Mouse (Mus musculus) liver, adult 2 months (tissue): ENCODE results near the gene Ubl7. TPM values are rescaled to one million over a fixed set of nuclear protein-coding genes. Genes with fewer than 3 reads are reported as not detected.

Experiments used
- DNase-seq: peaks from one replicate; pipeline ENCODE4 v3.0.0-alpha.2; 2011; ENCODE audit warnings: low read depth, low spot score; ENCODE audit errors: extremely low read depth
- H3K27ac ChIP-seq: fragments of 200-500 bp; replicated peaks from 2 replicates; pipeline ENCODE4 v1.5.1; 2012; ENCODE audit warnings: low read depth, mild to moderate bottlenecking, control low read depth, inconsistent platforms, low read length; ENCODE audit not compliant: insufficient read depth
- H3K27me3 ChIP-seq: fragments of 200-500 bp; 2 replicates; pipeline ENCODE4 v1.6.1; 2012; ENCODE audit warnings: mild to moderate bottlenecking, moderate library complexity, low read length, inconsistent platforms; ENCODE audit not compliant: control insufficient read depth, insufficient read depth
- H3K36me3 ChIP-seq: fragments of 200-500 bp; 2 replicates; pipeline ENCODE4 v1.6.1; 2012; ENCODE audit warnings: low read length, inconsistent platforms; ENCODE audit not compliant: control insufficient read depth, insufficient read depth
- H3K4me1 ChIP-seq: fragments of 200-500 bp; 2 replicates; pipeline ENCODE4 v1.6.1; 2011; ENCODE audit warnings: low read length; ENCODE audit not compliant: control insufficient read depth, insufficient read depth
- H3K4me3 ChIP-seq: fragments of 200-500 bp; 2 replicates; pipeline ENCODE4 v1.5.1; 2011; ENCODE audit warnings: low read depth, mild to moderate bottlenecking, control low read depth, low read length, moderate library complexity; ENCODE audit not compliant: insufficient read depth
- H3K79me2 ChIP-seq: fragments of 200-500 bp; 2 replicates; pipeline ENCODE4 v1.6.1; 2012; ENCODE audit warnings: inconsistent platforms, mild to moderate bottlenecking, low read length, moderate library complexity; ENCODE audit not compliant: control insufficient read depth, insufficient read depth
- H3K9ac ChIP-seq: fragments of 200-500 bp; 2 replicates; pipeline ENCODE4 v1.6.1; 2012; ENCODE audit warnings: low read depth, mild to moderate bottlenecking, control low read depth, inconsistent platforms, low read length
- CTCF ChIP-seq: fragments of 200-500 bp; IDR thresholded peaks from 2 replicates; pipeline ENCODE4 v1.5.1; 2011; ENCODE audit warnings: low read depth, low read length, control low read depth
- POLR2A ChIP-seq: fragments of 200-500 bp; IDR thresholded peaks from 2 replicates; pipeline ENCODE4 v1.6.1; 2011; ENCODE audit warnings: low read length, control low read depth; ENCODE audit not compliant: insufficient read depth; ENCODE audit errors: extremely low read depth
- WGBS: fragments of 180-500 bp; shearing (Covaris S2); methylation state at CpG from one replicate; pipeline ENCODE4 v1.1.7; 2018; 5-methylcytosine and 5-hydroxymethylcytosine counted together
- polyA plus RNA-seq: library from polyadenylated mRNA; depleted of rRNA; stranded (reverse); fragments of >200 nt; gene quantifications from 2 replicates; pipeline ENCODE4 v1.2.3, GENCODE M21; 2012
- total RNA-seq: library from RNA; depleted of rRNA; stranded (reverse); fragments of >200 nt; gene quantifications from 2 replicates; pipeline ENCODE4 v1.2.3, GENCODE M21; 2014

The Ubl7 gene
- total and polyA plus RNA-seq, 2 experiments = 9.8 to 90.8 TPM

- Histone ChIP-seq H3K27me3 (no peaks in the 10 kb centered on the region; the same call in 1 of the 2 replicates), H3K4me1 (no peaks in the 10 kb centered on the region), H3K36me3 (no peaks in the 10 kb centered on the region), H3K4me3 (no peak overlapping the region), H3K79me2 (no peaks in the 10 kb centered on the region), H3K9ac (no peak overlapping the region), H3K27ac (no peak overlapping the region)
- DNase-seq = no peak
- TF ChIP-seq CTCF = no peak
- TF ChIP-seq POLR2A = no peak
- WGBS = 44% methylated on average over 7 of the region's 7 CpGs
Observed at GRCm38 (mm10) chr9:57947381-57948030, 36.7 kb downstream of the Ubl7 start.

DNA sequence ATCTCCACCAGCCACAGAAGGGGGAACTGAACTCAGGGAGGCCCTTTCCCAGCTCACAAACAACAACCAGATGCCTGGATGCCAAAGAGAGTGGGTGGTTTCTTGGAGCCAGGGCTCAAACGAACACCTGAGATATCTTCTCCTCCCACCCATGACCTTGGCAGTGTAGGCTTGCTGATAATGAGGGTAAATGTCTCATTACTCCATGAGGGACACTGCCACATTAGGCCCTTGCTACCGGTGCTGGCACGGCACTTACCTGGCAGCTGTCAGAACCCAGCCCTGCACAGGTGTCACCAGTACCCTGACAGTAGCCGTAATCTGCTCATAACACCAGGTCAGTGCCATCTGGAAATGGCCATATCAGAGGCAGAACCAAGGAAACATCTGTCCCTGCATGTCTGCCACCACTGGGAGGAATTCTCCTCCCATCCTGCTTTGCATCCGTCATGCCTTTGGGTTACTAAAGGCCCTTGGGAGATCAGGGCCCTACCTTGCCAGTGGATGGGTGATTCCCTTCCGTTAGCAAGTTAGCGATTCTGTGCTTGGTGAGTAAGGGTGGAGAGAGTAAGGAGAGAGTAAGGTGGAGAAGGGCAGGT, 37.7 kb downstream of the Ubl7 start:
- H3K36me3 ChIP-seq = no peaks in the 10 kb centered on the region
- H3K4me1 ChIP-seq = no peaks in the 10 kb centered on the region
- no peak overlapping the region for H3K9ac ChIP-seq
- no peak overlapping the region for H3K4me3 ChIP-seq
- WGBS = 77% methylated on average over 7 of the region's 7 CpGs
- no peak overlapping the region for H3K27ac ChIP-seq
- no peaks in the 10 kb centered on the region for H3K79me2 ChIP-seq
- no peaks in the 10 kb centered on the region; the same call in 1 of the 2 replicates for H3K27me3 ChIP-seq
- no peak for TF ChIP-seq POLR2A
- no peak for TF ChIP-seq CTCF
- no peak for DNase-seq

DNA sequence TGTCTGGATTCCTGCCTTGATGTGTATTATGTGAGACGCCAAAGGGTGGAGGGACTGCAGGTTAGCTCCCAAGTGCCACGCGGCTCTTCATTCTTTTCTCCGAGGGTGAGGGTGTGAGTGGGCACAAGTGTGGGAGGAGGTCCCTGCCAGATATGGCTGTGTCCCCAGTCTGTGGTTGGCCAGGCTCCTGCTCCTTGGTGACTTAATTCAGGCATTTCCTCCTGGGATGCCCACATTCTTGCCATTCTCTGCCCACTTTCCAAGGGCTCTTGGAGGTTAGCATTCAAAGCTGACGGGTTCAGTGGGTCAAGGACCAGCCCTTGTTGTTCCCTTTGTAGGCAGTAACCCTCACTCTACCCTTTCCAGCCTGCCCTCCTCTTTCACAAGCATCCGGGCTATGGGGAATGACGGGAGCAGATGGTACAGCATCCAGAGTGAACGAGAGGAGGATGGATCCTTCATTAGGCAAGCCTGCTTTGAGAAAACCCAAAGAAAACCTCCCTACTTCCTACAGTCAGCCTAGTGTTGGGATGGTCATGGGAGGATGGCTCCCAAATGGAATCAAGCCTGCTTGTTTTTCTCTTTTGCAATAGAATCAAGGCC, 38.4 kb downstream of the Ubl7 start:
- no peak for DNase-seq
- Histone ChIP-seq H3K9ac (no peak overlapping the region), H3K4me1 (no peaks in the 10 kb centered on the region), H3K4me3 (no peak overlapping the region), H3K27me3 (no peaks in the 10 kb centered on the region; the same call in 1 of the 2 replicates), H3K79me2 (no peaks in the 10 kb centered on the region), H3K27ac (no peak overlapping the region), H3K36me3 (no peaks in the 10 kb centered on the region)
- 92% methylated on average over 8 of the region's 8 CpGs for WGBS
- TF ChIP-seq CTCF = no peak
- no peak for TF ChIP-seq POLR2A

DNA sequence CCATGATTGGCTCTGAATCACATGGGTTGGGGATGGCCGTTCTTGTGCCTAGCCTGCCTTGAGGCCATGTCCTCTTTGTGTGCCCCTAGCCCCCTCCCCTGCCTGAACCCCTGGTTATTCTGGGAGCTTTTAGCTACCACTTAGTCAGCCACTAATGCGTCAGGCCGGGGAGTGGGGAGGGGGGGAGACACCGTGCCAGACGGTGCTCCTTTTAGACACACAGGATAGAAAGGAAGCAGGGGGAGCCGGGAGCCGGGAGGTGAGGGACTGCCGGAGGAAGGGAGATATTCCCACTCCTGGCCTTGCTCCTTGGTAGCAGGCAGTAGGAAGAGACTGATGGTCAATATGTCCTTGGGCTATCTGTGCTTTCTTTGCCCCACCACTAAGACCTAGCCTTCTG, 39.1 kb downstream of the Ubl7 start:
- H3K4me3 ChIP-seq = no peak overlapping the region
- DNase-seq = no peak
- TF ChIP-seq POLR2A (no peak), CTCF (no peak)
- no peak overlapping the region for H3K9ac ChIP-seq
- no peaks in the 10 kb centered on the region; the same call in 1 of the 2 replicates for H3K27me3 ChIP-seq
- H3K79me2 ChIP-seq = no peaks in the 10 kb centered on the region
- H3K4me1 ChIP-seq = no peaks in the 10 kb centered on the region
- H3K36me3 ChIP-seq = no peaks in the 10 kb centered on the region
- H3K27ac ChIP-seq = no peak overlapping the region
- WGBS = 61% methylated on average over 8 of the region's 8 CpGs

GRCm38 (mm10) chr9:57950519-57950918, 39.7 kb downstream of the Ubl7 start:
- no peak overlapping the region for H3K9ac ChIP-seq

GRCm38 (mm10) chr9:57951993-57952392, 41.2 kb downstream of the Ubl7 start:
- no peak for TF ChIP-seq CTCF
- TF ChIP-seq POLR2A = no peak
- Histone ChIP-seq H3K79me2 (no peaks in the 10 kb centered on the region), H3K27ac (no peak overlapping the region), H3K36me3 (no peaks in the 10 kb centered on the region), H3K9ac (no peak overlapping the region), H3K27me3 (no peaks in the 10 kb centered on the region; the same call in 1 of the 2 replicates), H3K4me1 (no peaks in the 10 kb centered on the region), H3K4me3 (no peak overlapping the region)
- DNase-seq = no peak
- 80% methylated on average over 6 of the region's 6 CpGs for WGBS

More at GRCm38 (mm10) chr9:57950519-57950918, 39.7 kb downstream of the Ubl7 start:
- H3K4me1 ChIP-seq = no peaks in the 10 kb centered on the region
- 65% methylated on average over 9 of the region's 9 CpGs for WGBS
- H3K79me2 ChIP-seq = no peaks in the 10 kb centered on the region
- H3K27me3 ChIP-seq = no peaks in the 10 kb centered on the region; the same call in 1 of the 2 replicates
- no peak overlapping the region for H3K27ac ChIP-seq
- no peak for TF ChIP-seq POLR2A
- TF ChIP-seq CTCF = no peak
- DNase-seq = no peak
- no peaks in the 10 kb centered on the region for H3K36me3 ChIP-seq
- H3K4me3 ChIP-seq = no peak overlapping the region
